Mouse (Mus musculus) CD4-positive, CD25-positive, alpha-beta regulatory T cell, adult 2 months (primary cell): ENCODE measurements around the gene Herpud1.
A peak's percentile ranks its signal among the peaks of the same experiment; 100 is the strongest.

Experiments
- DNase-seq: peaks from one replicate; pipeline ENCODE4 v3.0.0-alpha.2; 2012; ENCODE audit warnings: low read depth, low spot score

Gene Herpud1

DNA sequence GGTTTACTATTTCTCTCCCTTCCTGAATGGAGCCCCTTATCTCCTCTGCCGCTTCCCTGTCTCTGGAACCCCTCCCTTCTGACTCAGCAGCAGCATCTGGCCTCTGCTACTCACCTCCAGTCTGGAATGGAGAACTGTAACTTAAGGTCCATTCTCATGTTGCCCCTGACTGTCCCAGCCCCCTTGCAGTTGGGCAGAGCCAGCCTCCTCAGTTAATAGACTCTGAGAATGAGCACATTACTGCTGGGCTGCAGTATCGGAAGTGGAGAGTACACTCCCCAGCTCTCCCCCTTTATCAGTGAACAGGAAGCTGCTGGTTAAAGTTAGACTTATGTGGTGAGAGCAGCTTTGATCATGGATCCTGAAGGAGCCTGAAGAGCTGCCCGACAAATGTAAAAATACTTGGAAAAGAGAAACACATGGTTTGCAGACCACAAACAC is 10.7 kb upstream of the Herpud1 start:
- peak; percentile 67 for DNase-seq

DNA sequence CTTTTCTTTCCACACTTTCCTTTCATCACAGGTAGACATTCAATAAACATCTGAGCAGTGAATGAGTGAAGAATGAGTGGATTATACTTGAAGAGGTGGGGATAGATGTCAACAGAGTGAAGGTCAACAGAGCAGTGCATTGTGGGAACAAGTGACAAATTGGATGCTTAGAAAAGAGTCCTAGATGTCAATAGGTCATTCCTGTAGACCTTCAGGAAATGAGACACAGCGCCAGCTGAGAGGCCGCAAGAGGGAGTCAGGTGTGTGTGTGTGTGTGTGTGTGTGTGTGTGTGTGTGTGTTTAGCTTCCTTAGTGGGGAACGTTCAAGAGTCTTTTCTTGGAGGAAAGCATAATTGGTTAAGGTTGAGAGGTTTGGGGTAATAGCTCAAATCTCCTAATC is 10.1 kb upstream of the Herpud1 start:
- peak; percentile 39 for DNase-seq

DNA sequence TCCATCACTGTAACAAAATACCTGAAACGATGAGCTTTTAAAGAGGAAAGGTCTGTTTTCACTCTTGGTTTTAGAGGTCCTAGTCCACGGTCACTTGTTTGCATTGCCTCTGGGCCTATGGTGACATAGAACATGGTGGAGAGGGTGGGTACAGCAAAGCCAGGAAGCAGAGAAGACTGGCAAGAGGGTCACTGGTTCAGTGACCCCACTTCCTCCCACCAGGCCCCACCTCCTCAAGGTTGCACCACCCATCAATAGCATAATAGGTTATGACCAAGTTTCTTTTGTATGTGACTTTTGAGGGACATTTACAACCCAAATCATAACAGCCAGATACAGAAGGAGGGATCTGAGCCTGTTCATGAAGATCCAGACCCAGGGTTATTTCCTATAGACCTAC is 9.7 kb upstream of the Herpud1 start:
- DNase-seq: no peak

DNA sequence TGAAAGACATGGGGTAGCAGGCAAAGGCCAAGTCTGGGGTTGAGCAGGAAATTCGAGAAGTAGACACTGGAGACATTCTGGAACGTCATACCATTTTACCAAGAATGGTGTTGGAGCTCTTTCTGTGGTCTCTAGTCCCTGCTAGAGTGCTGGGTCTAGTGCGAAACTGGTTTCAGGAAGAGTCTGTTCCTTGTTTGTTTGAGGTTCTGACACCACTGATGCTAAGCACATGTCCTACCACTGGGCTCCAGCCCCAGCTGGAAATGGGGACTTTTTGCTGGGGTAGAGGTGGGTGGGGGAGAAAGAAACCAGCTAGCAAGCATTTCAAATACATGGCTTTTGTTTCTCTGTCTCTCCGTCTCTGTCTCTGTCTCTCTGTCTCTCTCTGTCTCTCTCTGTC is 9.2 kb upstream of the Herpud1 start:
- no peak for DNase-seq

DNA sequence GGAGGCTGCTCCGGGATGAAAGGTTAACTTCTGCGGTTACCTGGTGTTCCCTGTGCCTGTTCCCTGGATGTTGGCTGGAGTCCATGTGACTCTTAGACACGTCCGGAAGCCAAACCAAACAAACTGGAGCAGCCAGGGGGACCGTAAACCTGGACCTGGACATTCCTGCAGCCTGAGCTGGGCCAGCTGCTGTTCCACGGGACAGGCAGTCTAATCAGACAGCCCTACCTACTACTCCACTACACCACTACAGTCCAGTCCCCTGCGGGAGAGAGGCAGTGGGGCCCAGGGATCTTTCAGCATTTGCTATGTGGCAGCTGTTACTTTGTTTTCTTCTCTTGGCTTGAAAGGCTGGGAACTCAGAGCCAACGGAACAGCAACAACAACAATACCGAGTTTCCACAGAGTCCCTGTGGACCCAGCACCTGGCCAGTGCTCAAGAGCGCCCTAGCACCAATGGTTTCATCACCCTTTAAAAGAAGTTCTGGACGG is 8.5 kb upstream of the Herpud1 start:
- no peak for DNase-seq

DNA sequence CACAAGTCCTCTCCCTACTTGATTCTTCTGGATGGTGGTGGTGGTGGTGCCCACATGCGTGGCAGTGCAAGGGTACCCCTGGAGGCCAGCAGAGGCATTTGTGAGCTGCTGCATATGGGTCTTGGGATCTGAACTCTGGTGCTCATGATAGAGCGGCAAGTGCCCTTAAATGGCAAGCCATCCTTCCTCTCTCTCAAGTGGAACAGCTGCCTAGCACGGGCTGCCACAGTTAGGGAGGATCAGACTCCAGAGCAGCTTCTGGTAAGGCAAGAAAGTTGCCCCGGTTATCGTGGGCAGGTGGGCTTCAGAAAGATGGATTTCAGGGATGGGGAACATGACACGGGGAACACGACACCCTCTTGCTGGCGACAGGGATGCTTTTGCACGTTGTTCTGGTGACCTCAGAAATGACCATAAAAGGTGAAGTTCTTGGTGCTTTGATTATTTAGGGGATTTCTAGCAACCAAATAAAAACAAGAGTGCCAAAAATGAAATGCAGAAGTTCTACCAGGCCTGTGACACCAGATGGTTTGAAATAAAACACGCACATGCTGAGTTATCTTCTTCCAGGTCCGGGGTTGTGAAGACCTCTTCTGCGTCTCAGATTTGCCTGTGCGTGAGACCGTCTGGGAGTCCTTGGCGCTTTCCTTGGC is 7.3 kb upstream of the Herpud1 start:
- DNase-seq: no peak

DNA sequence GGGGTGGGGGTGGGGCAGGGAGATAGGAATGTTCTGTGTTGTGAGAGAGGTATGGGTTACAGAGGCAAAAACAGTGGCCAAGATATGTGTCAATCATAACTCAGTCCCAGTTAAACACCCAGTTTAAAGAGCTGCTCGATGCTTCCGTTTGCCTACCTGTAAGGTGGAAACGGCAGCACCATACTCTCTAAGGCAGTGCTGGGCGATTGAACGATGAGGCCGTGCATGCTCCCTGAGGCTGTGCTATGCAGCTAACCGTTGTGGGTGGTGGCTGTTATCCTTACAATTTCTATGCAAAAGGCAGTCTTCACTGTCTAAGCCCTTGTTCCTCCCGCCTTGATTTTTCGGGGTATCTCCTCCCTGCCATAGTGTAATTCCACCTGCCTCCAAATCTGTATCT is 6.6 kb upstream of the Herpud1 start:
- no peak for DNase-seq

DNA sequence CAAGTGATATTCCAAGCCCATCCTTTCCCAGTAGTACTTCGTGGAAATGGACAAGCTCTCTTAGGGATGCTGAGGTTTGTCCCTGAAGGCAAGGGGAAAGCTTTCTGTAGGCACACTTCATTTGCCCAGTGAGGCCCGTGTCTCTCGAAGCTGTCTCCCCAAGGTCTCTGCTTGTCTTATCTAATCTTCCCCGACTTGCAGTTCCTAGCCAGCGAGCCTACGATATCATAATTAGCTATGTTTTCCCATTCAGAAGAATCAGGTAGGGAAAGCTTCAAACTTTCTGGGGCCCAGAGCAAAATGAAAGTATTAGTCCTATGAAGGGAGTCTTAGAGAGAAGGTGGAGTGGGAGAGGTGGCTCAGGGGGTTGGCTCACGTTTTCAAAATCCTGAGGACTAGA is 2.1 kb upstream of the Herpud1 start:
- DNase-seq: no peak

DNA sequence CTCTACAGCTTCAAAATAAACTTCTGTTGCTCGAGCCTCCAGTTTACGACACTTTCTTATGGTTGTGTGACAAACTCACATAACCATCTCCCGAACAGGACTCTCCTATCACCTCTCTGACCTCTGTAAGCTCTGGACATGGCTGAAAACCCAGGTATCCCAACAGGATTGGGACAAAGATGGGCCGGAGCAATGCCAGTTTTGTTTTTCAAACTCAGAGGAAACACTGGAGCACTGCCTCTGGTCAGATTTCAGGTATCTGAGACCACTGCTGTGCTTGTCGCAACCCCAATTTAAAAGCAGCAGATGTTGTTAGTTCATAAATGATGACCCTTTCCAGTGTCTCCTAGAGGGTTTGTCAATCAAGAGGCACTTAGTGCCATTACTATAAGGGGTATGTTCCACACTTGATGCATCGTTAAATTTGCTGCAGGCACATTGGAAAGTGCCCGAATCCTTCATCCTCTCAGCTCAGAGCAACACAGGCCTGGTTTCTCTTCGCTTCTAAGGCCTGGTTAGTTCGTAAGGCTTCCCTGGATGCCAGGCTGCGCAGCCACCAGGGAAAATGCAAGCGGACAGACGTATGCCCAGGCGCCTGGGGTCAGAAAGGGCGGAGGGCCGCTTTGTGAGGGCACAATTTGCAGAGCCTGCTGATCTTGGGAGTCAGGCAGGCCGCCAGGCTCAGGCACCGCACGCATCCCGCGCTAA is 578 bp upstream of the Herpud1 start:
- no peak for DNase-seq

DNA sequence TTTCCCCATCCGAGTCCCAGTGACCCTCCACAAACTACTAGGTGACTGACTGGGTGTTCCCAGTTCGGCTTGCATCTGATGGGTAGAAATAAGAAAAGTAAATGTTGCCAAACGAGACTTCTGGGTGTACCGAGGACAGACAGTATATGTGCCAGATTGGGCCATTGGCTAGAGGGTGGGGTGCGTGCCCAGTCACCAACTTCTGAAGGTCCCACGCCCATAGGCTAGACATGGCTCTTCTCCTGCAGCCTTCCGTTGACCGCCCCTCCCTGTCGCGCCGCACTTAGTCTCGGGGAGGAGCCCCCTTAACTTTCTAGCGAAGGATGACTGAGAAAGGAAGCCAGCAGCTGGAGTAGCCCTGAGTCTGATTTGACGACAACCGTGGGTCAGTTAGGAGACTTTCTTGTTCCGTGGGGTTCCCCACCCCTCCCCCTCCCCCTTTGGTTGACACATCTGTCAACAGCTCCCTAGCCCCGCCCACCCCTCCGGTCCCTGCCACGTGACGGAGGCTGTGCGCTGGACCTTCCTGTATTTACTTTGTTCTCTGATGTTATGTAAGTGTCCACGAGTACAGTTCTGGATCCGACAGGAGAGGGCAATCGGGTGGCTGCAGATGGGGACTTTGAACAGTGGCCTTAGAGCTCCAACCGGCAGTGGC is 918 bp downstream of the Herpud1 start:
- DNase-seq: peak; percentile 77

DNA sequence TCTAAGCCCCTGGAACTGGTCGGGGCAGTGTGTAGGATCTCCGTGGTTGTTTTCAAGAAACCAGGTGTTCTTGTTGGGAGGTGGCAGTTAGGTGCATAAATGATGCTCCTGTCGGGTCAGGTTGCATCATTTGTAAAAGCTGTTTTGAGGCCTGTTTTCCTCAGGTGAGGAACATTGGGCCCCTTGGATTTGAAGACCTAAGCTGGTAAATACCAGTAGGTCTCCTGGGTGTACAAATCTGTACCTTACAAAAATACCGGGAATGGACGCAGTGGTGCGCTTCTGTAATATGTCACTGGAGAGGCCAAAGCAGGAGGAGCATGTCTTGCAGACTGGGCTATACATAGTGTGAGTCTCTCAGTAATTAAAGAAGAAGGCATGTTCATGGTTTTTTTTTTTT is 1.5 kb downstream of the Herpud1 start:
- no peak for DNase-seq

DNA sequence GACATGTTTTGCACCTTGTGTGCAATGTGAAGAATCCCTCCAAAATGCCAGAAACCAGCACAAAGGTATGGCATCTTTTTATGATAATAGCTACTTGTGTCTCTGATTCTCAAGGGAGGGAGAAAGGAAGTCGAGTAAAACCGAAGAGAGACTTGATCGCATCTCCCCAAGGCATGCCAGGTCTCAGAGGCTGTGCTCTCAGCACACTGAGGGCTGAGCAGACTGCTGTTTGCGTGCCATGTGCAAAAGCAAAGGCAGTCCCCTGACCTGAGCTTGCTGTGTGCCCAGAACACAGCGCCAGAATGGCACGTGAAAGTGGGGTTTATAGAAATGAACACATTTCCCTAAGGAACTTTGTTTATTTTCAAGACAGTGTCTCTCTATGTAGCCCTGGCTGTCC is 3.3 kb downstream of the Herpud1 start:
- DNase-seq: no peak

DNA sequence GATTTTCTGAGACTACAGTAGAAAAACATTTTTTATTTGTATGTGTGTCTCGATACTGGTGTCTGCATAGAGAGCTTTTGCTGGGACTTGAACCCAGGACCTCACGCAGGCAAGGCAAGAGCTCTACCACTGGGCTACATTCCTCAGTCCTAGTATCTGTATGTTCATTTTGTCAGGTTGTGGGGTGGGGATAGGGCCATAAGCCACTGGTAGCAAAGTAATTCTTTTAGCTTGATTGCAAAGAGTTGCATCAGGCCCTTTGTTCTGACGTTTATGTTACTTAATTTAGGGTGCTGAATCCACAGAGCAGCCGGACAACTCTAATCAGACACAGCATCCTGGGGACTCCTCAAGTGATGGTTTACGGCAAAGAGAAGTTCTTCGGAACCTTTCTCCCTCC is 4.2 kb downstream of the Herpud1 start:
- DNase-seq: no peak

DNA sequence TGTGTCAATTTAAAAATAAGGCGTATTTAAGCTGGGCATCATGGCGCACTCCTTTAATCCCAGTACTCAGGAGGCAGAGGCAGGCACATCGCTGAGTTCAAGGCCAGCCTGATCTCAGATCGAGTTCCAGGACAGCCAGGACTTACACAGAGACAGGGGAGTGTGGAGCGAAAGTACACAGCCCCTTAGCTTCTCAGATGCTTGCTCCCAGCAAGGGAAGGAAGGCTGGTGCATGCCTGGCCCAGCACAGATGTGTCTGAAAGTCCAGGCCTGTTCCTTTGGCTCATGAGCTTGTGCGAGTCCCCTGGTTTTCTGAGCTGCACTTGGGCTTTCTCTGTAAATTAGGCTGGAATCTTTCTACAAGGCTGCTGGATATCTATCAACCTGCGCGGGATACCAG is 4.7 kb downstream of the Herpud1 start:
- no peak for DNase-seq

DNA sequence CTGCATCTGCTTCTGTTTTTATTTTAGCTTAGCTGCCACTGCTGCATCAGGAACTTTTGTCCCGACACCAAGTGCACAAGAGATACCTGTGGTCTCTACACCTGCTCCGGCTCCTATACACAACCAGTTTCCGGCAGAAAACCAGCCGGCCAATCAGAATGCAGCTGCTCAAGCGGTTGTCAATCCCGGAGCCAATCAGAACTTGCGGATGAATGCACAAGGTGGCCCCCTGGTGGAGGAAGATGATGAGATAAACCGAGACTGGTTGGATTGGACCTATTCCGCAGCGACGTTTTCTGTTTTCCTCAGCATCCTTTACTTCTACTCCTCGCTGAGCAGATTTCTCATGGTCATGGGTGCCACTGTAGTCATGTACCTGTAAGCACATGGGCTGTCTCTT is 5.9 kb downstream of the Herpud1 start:
- peak; percentile 79 for DNase-seq

DNA sequence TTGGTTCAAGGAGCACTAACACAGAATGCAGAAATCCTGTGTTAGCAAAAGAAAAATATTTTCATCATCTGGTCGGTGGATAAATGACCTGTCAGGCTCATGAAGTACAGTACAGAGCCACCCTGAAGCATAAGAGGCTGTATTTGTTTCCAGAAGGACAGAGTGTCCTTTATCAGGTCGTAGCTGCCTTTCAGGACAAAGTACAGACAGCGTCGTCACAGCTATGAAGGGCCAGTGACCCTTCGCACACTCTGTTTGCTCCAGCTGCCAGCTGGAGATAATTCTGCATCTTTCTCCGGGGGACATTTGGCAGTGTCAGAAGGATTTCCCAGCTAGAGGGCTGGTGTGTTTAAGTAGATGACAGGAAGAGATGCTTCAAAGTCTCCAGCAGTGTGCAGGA is 6.4 kb downstream of the Herpud1 start:
- DNase-seq: no peak

DNA sequence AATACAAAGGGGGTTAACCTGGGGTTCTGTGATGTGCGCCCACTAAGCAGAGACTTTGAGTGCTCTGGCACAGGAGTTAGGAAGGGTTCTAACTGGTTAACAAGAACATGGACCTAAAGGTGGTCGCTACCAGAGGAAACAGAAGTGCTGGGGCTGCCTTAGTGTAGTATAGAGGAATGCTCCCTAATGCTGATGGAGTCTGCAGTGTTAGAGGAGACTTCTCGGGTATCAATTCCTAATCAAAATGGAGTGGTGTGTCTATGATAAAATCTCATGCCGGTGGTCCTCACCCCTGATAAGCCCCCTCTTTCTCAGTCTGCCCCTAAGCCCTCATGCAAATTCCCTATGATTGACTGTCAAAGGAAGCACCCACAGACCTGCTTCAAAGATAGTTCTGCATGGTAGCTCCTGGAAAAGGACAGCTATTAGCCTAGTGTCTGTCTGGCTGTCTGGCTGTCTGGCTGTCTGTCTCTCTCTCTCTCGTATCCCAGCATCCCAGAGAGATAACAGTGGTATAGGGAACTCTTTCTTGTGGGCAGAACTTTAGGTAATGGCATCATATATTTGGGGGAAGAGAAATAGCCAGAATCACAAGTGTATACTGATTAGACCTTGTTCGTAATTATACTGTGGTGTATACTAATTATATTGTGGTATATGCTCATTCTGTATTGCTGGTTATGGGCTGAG is 9.8 kb downstream of the Herpud1 start:
- no peak for DNase-seq

DNA sequence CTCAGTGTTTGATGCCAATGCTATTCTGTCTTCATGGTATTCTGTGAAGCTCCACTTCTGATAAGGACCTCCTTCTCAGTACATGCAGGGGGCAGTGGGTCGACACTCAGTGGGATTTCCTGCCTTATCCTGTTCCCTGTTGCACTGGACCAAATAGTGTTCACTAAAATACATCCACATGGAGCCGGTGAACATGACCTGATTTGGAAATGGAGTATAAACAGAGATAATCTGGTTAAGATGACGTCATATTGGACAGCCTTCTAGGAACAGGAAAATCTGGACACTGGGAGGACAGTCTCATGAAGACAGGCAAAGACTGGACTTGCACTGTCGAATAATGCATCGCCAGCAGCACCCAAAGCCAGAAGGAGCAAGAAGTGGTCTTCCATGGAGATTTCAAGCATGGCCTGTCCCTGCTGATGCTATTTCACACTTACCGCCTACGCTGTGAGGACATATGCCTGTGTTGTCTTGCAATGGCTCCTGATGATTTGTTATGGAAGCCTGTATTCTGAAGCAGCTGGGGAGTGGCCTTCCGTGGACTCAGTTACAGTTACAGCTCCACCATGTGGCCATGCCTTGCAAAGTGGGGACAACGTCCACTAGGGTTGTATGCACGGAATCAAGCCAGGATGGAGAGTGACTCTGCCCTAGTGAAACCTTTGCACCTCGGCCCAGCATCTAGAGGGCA is 10.9 kb downstream of the Herpud1 start:
- DNase-seq: peak; percentile 83

DNA sequence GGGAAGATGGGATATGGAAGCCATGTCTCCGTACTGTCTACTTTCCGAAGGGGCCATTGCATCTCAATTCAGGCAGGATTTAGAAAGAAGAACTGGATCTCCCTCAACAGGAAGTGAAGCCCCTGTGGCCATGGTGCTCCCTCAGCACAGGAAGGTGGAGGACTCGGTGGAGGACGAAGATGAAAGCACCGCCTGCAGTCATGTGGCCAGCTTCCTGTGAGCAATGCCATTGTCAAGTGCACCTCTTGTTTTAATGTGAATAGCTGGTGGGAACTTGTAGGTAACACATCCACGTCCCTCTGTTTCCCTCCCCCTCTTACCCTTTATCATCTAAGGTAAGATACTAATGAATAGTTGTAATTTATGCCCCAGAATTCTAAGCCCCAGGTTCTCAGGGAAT is 12.3 kb downstream of the Herpud1 start:
- peak; percentile 76 for DNase-seq

DNA sequence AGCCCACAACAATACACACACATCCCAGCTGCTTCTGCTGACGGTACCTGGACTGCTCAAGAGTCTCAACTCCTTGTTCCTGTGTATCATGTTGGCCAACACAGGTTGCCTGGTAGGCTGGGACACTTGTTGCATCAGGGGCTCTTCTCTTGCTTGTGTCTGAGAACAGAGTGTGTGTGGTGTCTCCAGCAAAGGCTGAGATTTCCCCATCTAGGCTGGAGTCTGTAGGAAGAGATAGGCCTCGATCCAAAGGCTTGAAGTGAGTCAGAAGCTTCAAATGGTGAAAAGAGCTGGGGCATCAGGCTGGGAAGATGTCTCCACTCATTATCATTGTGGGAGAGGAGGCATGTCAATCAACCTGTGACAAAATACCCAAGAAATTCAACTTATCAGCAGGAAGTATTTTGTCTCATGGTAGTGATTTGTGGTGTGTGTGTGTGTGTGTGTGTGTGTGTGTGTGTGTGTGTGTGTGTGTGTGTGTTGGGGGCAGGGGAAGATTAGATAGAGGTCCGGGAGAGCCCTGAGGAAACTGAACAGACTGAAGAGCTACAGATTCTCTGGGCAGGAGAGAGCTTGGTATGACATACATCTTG is 13.2 kb downstream of the Herpud1 start:
- DNase-seq: no peak

DNA sequence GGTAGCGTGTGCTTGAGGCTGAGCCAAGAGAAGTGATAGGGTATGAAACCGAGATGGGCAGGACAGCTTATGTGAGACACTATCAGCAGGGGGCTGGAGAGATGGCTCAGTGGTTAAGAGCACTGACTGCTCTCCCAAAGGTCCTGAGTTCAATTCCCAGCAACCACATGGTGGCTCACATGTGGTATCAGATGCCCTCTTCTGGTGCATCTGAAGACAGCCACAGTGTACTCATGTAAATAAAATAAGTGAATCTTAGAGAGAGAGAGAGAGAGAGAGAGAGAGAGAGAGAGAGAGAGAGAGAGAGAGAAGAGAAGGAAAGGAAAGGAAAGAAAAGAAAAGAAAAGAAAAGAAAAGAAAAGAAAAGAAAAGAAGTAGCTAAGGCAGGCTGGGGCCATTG is 13.7 kb downstream of the Herpud1 start:
- DNase-seq: peak; percentile 36
